Mouse (Mus musculus) Muller cell, postnatal 12 days (primary cell): ENCODE results near the gene Aldh1a2.

Experiments used
- DNase-seq: peaks from one replicate; pipeline ENCODE4 v3.0.0-alpha.2; 2015; ENCODE audit errors: inconsistent ontology term

Aldh1a2 gene

GRCm38 (mm10) chr9:71289810-71290209 lies 74.2 kb downstream of the Aldh1a2 start:
- no peak for DNase-seq

GRCm38 (mm10) chr9:71290730-71291129 lies 75.1 kb downstream of the Aldh1a2 start:
- DNase-seq: no peak

GRCm38 (mm10) chr9:71295501-71295900 lies 79.9 kb downstream of the Aldh1a2 start:
- no peak for DNase-seq

- no peak for DNase-seq
Observed at GRCm38 (mm10) chr9:71303594-71303993, 88.0 kb downstream of the Aldh1a2 start.

- DNase-seq: no peak
Observed at GRCm38 (mm10) chr9:71307106-71307789, 91.7 kb downstream of the Aldh1a2 start.

GRCm38 (mm10) chr9:71315960-71316359 lies 100.4 kb downstream of the Aldh1a2 start:
- no peak for DNase-seq

GRCm38 (mm10) chr9:71317096-71317920 lies 101.7 kb downstream of the Aldh1a2 start:
- peak; percentile 19 for DNase-seq

GRCm38 (mm10) chr9:71317921-71318241 lies 102.3 kb downstream of the Aldh1a2 start:
- DNase-seq: no peak

- peak; percentile 14 for DNase-seq
Observed at GRCm38 (mm10) chr9:71319776-71320175, 104.2 kb downstream of the Aldh1a2 start.

- no peak for DNase-seq
Observed at GRCm38 (mm10) chr9:71320246-71321155, 104.9 kb downstream of the Aldh1a2 start.

- DNase-seq: peak; percentile 56
Observed at GRCm38 (mm10) chr9:71321436-71321835, 105.8 kb downstream of the Aldh1a2 start.

- no peak for DNase-seq
Observed at GRCm38 (mm10) chr9:71321871-71322270, 106.3 kb downstream of the Aldh1a2 start.

- DNase-seq: no peak
Observed at GRCm38 (mm10) chr9:71323303-71323952, 107.8 kb downstream of the Aldh1a2 start.

- DNase-seq: no peak
Observed at GRCm38 (mm10) chr9:71324060-71324459, 108.5 kb downstream of the Aldh1a2 start.

- no peak for DNase-seq
Observed at GRCm38 (mm10) chr9:71326261-71326660, 110.7 kb downstream of the Aldh1a2 start.

- DNase-seq: no peak
Observed at GRCm38 (mm10) chr9:71331661-71332060, 116.1 kb downstream of the Aldh1a2 start.

- no peak for DNase-seq
Observed at GRCm38 (mm10) chr9:71336674-71337073, 121.1 kb downstream of the Aldh1a2 start.

- no peak for DNase-seq
Observed at GRCm38 (mm10) chr9:71337425-71337824, 121.8 kb downstream of the Aldh1a2 start.

- no peak for DNase-seq
Observed at GRCm38 (mm10) chr9:71340116-71340515, 124.5 kb downstream of the Aldh1a2 start.
